Mouse (Mus musculus) olfactory bulb, adult 2 months (tissue): ENCODE measurements around the gene Pald1.

ENCODE experiments used
- CTCF ChIP-seq: fragments of 200-500 bp; IDR thresholded peaks from 2 replicates; pipeline ENCODE4 v1.5.1; 2012; ENCODE audit warnings: low read depth, mild to moderate bottlenecking, low read length, moderate library complexity; ENCODE audit not compliant: insufficient read depth
- POLR2A ChIP-seq: fragments of 200-500 bp; IDR thresholded peaks from 2 replicates; pipeline ENCODE4 v1.6.1; 2012; ENCODE audit warnings: mild to moderate bottlenecking, low read depth, low read length, moderate library complexity; ENCODE audit not compliant: insufficient read depth

DNA sequence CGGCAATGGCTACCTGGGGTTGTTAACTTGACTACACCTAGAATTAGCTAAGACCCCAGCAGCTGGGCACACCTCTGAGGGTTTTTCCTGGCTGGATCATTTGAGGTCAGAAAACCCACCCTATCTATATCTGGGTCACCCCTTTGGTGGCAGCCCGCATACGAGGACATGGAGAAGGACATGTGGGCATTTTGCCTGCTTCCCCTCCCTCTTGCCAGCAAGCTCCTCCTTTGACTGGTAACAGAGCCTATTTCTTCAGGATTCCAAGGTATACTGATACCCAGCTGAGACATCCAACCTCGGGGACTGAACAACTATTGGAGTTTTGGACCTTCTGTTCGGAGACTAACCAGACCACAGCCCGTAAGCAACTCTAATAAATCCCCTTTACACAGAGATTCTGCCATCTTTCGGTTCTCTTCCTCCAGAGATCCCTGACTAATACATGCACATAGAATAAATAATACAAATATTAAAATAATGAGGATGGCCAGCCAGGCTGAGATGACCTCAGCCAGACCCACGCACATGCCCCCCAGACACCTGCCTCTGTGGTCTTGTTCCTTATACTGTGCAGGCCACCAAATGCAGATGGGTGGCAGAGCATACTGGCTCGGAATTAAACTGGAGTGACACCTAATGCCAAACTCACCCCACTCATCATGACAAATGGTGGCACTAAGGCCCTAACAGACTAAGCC lies 11.3 kb downstream of the Pald1 start:
- no peak for TF ChIP-seq CTCF
- TF ChIP-seq POLR2A: no peak
